Mouse (Mus musculus): ENCODE data around the gene Zfp760. TPM values are rescaled to one million over a fixed set of nuclear protein-coding genes. Genes with fewer than 3 reads are reported as not detected.
A peak's percentile ranks its signal among the peaks of the same experiment; 100 is the strongest.

Zfp760 gene
- polyA plus RNA-seq, 1 experiment from 2014 or later = 5.3 TPM

- Histone ChIP-seq H3K4me3 (peak overlapping the region; percentile 77), H3K9me3 (replicated peaks) (no peaks in the 10 kb centered on the region), H3K4me2 (peak overlapping the region; percentile 72), H3K9ac (0 out of 2 replicates have a peak overlapping the region, but pooled peaks have one; percentile 84), H3K4me1 (replicated peaks) (peaks cover 7% of the 10 kb centered on the region), H3K36me3 (0 out of 2 replicates have a peak, but pooled peaks cover 3% of the 10 kb centered on the region), H3K27me3 (no peaks in the 10 kb centered on the region), H3K27ac (peak overlapping the region; percentile 84)
- WGBS = 84% methylated on average over 4 of the region's 4 CpGs
- no peak for ATAC-seq (replicated peaks; ENCODE audit: insufficient number of reproducible peaks, insufficient read depth, low FRiP score, low read depth)
Measured at GRCm38 (mm10) chr17:21733049-21733448, 25.5 kb downstream of the Zfp760 start.

DNA sequence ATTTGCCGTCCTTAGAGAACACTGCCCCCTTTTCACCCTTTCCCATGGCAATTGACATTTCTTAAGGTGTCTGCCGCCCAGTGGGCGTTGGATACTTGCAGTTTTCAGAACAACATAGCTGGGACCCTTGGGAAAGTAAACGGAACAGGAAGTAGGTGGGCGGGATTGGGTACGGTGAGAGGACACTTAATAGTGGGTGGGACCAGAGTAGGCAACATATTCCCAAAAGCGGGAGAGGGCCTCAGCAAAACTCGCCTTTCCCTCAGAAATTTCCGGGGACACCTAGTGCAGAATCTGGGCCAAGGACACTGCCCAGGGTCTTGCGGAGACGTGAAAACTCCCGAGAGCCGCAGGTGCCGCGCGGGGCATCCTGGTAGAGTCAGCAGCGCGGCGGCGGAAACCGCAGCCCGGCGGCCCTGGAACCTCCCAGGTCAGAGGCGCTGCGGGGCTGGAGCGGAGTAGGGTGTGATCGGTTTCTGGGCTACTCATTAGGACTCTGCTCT lies 26.0 kb downstream of the Zfp760 start:
- Histone ChIP-seq H3K4me2 (peak overlapping the region; percentile 72), H3K36me3 (0 out of 2 replicates have a peak, but pooled peaks cover 3% of the 10 kb centered on the region), H3K4me3 (peak overlapping the region; percentile 77), H3K9me3 (replicated peaks) (no peaks in the 10 kb centered on the region), H3K4me1 (replicated peaks) (peaks cover 7% of the 10 kb centered on the region), H3K27ac (peak overlapping the region; percentile 84), H3K9ac (peak overlapping the region; percentile 84), H3K27me3 (no peaks in the 10 kb centered on the region)
- peak; percentile 94 for ATAC-seq (replicated peaks; ENCODE audit: insufficient number of reproducible peaks, insufficient read depth, low FRiP score, low read depth)
- under 1% methylated on average over 27 of the region's 27 CpGs for WGBS

- H3K4me3 ChIP-seq = no peak overlapping the region
- no peak for ATAC-seq (replicated peaks; ENCODE audit: insufficient number of reproducible peaks, insufficient read depth, low FRiP score, low read depth)
- no peak overlapping the region for H3K9ac ChIP-seq
- H3K4me2 ChIP-seq = no peak overlapping the region
- H3K27ac ChIP-seq = no peak overlapping the region
- WGBS = 66% methylated on average over 2 of the region's 2 CpGs
- H3K27me3 ChIP-seq = no peaks in the 10 kb centered on the region
- peaks cover 5% of the 10 kb centered on the region; the same call in 1 of the 2 replicates for H3K4me1 ChIP-seq (replicated peaks)
- no peaks in the 10 kb centered on the region for H3K9me3 ChIP-seq (replicated peaks)
- H3K36me3 ChIP-seq = no peaks in the 10 kb centered on the region
Measured at GRCm38 (mm10) chr17:21752791-21753190, 45.2 kb downstream of the Zfp760 start.

- Histone ChIP-seq H3K4me2 (peak overlapping the region; percentile 85), H3K9me3 (replicated peaks) (no peaks in the 10 kb centered on the region), H3K27ac (no peak overlapping the region), H3K27me3 (no peaks in the 10 kb centered on the region), H3K36me3 (no peaks in the 10 kb centered on the region), H3K4me1 (replicated peaks) (peaks cover 5% of the 10 kb centered on the region; the same call in 1 of the 2 replicates), H3K9ac (peak overlapping the region; percentile 46), H3K4me3 (peak overlapping the region; percentile 54)
- 14% methylated on average over 20 of the region's 20 CpGs for WGBS
- no peak for ATAC-seq (replicated peaks; ENCODE audit: insufficient number of reproducible peaks, insufficient read depth, low FRiP score, low read depth)
Measured at GRCm38 (mm10) chr17:21753342-21754208, 46.0 kb downstream of the Zfp760 start.

DNA sequence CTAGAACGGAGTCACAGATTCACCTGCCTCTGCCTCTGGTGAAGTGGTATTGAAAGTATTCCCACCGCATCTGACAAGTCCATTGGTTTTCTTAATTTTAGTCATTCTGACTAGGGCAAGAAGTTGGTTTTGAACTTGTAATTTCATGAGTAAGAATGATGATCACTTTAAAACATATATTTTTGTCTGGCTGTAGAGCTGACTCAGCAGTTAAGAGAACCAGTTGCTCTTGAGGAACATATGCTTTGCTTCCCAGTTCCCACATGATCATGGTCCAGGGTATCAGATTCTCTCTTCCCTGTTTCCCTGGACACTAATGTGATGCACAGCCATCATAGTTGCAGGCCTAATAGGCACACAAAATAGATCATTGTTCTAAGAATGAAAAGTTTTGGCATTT lies 62.8 kb downstream of the Zfp760 start:
- Histone ChIP-seq H3K4me3 (no peak overlapping the region), H3K27ac (no peak overlapping the region), H3K9ac (no peak overlapping the region), H3K36me3 (no peaks in the 10 kb centered on the region), H3K9me3 (replicated peaks) (no peaks in the 10 kb centered on the region), H3K4me2 (no peak overlapping the region), H3K4me1 (replicated peaks) (no peaks in the 10 kb centered on the region), H3K27me3 (no peaks in the 10 kb centered on the region)
- 76% methylated on average over 2 of the region's 2 CpGs for WGBS
- ATAC-seq (replicated peaks; ENCODE audit: insufficient number of reproducible peaks, insufficient read depth, low FRiP score, low read depth) = no peak

Other genes with a start within 250 kb of the Zfp760 start
- gene Zfp53, start 218.7 kb upstream of the Zfp760 start, polyA plus RNA-seq (2015; fragmentation: Nextera tagmentation; extraction: Ambion mirVana) = 4.9 and 6.9 TPM in 2 replicates
- gene Zfp52, start 172.2 kb upstream of the Zfp760 start, polyA plus RNA-seq (2015; fragmentation: Nextera tagmentation; extraction: Ambion mirVana) = 4.0 TPM in 2 replicates
- gene Zfp948, start 140.7 kb upstream of the Zfp760 start, polyA plus RNA-seq (2015; fragmentation: Nextera tagmentation; extraction: Ambion mirVana) = 9.7 and 11.4 TPM in 2 replicates
- 2.6 and 2.7 TPM in 2 replicates for gene Zfp983, start 57.1 kb upstream of the Zfp760 start, polyA plus RNA-seq (2015; fragmentation: Nextera tagmentation; extraction: Ambion mirVana)
- 2.6 and 3.9 TPM in 2 replicates for gene Gm10226, start 15.9 kb upstream of the Zfp760 start, polyA plus RNA-seq (2015; fragmentation: Nextera tagmentation; extraction: Ambion mirVana)
- 4.2 and 6.7 TPM in 2 replicates for gene Zfp229, start 23.1 kb downstream of the Zfp760 start, polyA plus RNA-seq (2015; fragmentation: Nextera tagmentation; extraction: Ambion mirVana)
- 4.5 and 4.9 TPM in 2 replicates for gene Zfp820, start 138.0 kb downstream of the Zfp760 start, polyA plus RNA-seq (2015; fragmentation: Nextera tagmentation; extraction: Ambion mirVana)
- gene Zfp995, start 202.2 kb downstream of the Zfp760 start, polyA plus RNA-seq (2015; fragmentation: Nextera tagmentation; extraction: Ambion mirVana) = 4.1 and 4.2 TPM in 2 replicates

Measured in heart, embryonic 15.5 days (tissue).